Mouse (Mus musculus) stomach, postnatal 0 days (tissue): ENCODE measurements around the gene Cd300lb. TPM values are rescaled to one million over a fixed set of nuclear protein-coding genes. Genes with fewer than 3 reads are reported as not detected.
A peak's percentile ranks its signal among the peaks of the same experiment; 100 is the strongest.

Experiments
- ATAC-seq: fragments of 200-750 bp; cut with Nextera tagmentation; 2 replicates; pipeline ENCODE4 v1.8.0; 2017; ENCODE audit not compliant: low FRiP score, low TSS enrichment
- DNase-seq: peaks from one replicate; pipeline ENCODE4 v3.0.0-alpha.2; 2016; ENCODE audit warnings: low spot score
- H3K27ac ChIP-seq: fragments of 300-500 bp; sonication (generic); replicated peaks from 2 replicates; pipeline ENCODE4 v1.5.1; 2014; ENCODE audit warnings: mild to moderate bottlenecking, control low read depth
- H3K27me3 ChIP-seq: fragments of 300-500 bp; sonication (generic); 2 replicates; pipeline ENCODE4 v1.6.1; 2014; ENCODE audit warnings: low read length; ENCODE audit not compliant: control insufficient read depth, insufficient read depth
- H3K36me3 ChIP-seq: fragments of 300-500 bp; sonication (generic); 2 replicates; pipeline ENCODE4 v1.6.1; 2014; ENCODE audit warnings: low read length, mixed read lengths; ENCODE audit not compliant: control insufficient read depth, insufficient read depth
- H3K4me1 ChIP-seq: fragments of 300-500 bp; sonication (generic); replicated peaks from 2 replicates; pipeline ENCODE4 v1.6.1; 2014; ENCODE audit warnings: antibody characterized with exemption; ENCODE audit not compliant: control insufficient read depth, insufficient read depth
- H3K4me2 ChIP-seq: fragments of 300-500 bp; sonication (generic); replicated peaks from 2 replicates; pipeline ENCODE4 v1.6.1; 2014; ENCODE audit warnings: low read depth, mild to moderate bottlenecking, control low read depth, moderate library complexity
- H3K4me3 ChIP-seq: fragments of 300-500 bp; sonication (generic); 2 replicates; pipeline ENCODE4 v1.5.1; 2014; ENCODE audit warnings: low read depth, low read length, control low read depth
- H3K9ac ChIP-seq: fragments of 300-500 bp; sonication (generic); 2 replicates; pipeline ENCODE4 v1.6.1; 2014; ENCODE audit warnings: mild to moderate bottlenecking, low read length, control low read depth, mixed read lengths
- H3K9me3 ChIP-seq: fragments of 300-500 bp; sonication (generic); 2 replicates; pipeline ENCODE4 v1.6.1; 2016; ENCODE audit warnings: low read length; ENCODE audit not compliant: control insufficient read depth
- CTCF ChIP-seq: IDR thresholded peaks from 2 replicates; pipeline ENCODE4 v1.5.1; 2016; ENCODE audit warnings: antibody characterized with exemption, low read depth, mild to moderate bottlenecking, moderate library complexity
- EP300 ChIP-seq: optimal IDR thresholded peaks from 2 replicates; pipeline ENCODE3; 2016; ENCODE audit warnings: antibody characterized with exemption
- WGBS: fragments of 180-500 bp; shearing (Covaris S2); extraction: QIAGEN DNeasy Blood & Tissue Kit; methylation state at CpG from one replicate; pipeline ENCODE4 v1.1.7; 2014; 5-methylcytosine and 5-hydroxymethylcytosine counted together
- polyA plus RNA-seq: library from polyadenylated mRNA; unstranded; fragments of >200 nt; fragmentation: Nextera tagmentation; extraction: Ambion mirVana; gene quantifications from 2 replicates; pipeline ENCODE4 v1.2.1, GENCODE M21; 2015

The Cd300lb gene
- polyA plus RNA-seq, 1 experiment from 2014 or later: 0.12 TPM

DNA sequence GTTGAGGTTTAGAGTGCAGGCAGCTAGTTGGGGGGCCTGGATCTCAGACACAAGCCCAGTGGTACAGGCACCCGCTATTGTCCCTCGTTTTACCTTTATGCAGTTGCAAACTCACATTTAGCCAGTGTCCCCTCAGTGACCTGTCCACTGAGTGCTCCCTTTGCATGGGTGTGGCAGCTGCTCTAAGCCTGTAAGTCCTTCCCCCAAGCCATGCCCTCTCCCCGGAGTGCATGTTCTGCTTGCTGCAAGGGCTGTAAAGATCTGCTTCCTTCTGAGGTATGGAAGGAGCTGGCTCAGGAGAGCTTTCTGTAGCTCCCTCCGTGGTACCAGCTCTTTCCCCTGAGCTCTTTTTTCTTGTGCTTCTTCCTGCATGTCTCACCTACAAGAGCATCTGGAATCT lies 595 bp downstream of the Cd300lb start:
- no peak for DNase-seq
- Histone ChIP-seq H3K4me1 (no peaks in the 10 kb centered on the region), H3K27me3 (no peaks in the 10 kb centered on the region), H3K4me3 (no peak overlapping the region), H3K9ac (no peak overlapping the region), H3K9me3 (no peaks in the 10 kb centered on the region), H3K4me2 (no peak overlapping the region), H3K36me3 (no peaks in the 10 kb centered on the region), H3K27ac (no peak overlapping the region)
- no peak for TF ChIP-seq EP300
- no peak for TF ChIP-seq CTCF
- WGBS: 52% methylated on average over 4 of the region's 4 CpGs
- no peak for ATAC-seq

DNA sequence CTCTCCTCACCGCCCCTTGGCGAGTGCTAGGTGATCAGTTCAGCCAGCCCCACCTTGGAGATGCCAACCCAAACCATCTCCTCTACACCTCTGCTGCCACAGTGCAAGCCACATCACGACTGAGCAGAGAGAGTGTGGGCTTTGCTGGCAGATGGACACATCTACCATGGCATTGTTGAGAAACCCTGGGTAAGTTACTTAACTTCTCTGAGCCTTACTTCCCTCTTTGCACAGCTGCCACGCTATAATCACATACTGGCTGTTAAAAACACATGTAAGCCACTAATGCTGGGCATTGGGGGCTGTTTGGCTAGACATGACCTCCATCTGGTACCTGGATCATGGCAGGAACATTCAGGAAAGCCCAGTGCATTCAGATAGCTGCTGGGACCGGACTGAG lies 3.1 kb downstream of the Cd300lb start:
- Histone ChIP-seq H3K4me2 (no peak overlapping the region), H3K27me3 (no peaks in the 10 kb centered on the region), H3K9ac (no peak overlapping the region), H3K4me3 (no peak overlapping the region), H3K4me1 (no peaks in the 10 kb centered on the region), H3K9me3 (no peaks in the 10 kb centered on the region), H3K36me3 (no peaks in the 10 kb centered on the region), H3K27ac (no peak overlapping the region)
- no peak for DNase-seq
- TF ChIP-seq CTCF (no peak), EP300 (no peak)
- no peak for ATAC-seq
- WGBS: 78% methylated on average over 5 of the region's 5 CpGs

DNA sequence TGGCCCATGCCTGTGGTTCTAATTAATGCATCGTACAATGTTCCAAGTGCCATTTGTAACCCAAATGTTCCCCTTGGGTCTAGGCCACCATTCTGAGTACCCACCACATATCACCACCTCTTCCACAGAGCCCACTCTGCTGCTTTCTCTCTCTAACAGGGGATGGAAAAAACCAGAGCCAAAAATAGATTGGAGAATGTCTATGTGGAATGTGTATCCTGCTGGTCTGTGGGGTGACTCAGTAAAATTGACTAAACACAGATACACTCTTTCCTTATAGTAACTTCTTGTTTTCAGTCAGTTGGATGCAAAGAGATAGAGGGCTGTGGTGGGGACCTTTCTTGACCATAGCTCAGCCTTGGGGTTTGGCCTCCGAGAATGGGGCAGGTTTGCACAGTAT lies 4.6 kb downstream of the Cd300lb start:
- Histone ChIP-seq H3K27me3 (no peaks in the 10 kb centered on the region), H3K4me2 (no peak overlapping the region)
- peak; percentile 5 for DNase-seq

DNA sequence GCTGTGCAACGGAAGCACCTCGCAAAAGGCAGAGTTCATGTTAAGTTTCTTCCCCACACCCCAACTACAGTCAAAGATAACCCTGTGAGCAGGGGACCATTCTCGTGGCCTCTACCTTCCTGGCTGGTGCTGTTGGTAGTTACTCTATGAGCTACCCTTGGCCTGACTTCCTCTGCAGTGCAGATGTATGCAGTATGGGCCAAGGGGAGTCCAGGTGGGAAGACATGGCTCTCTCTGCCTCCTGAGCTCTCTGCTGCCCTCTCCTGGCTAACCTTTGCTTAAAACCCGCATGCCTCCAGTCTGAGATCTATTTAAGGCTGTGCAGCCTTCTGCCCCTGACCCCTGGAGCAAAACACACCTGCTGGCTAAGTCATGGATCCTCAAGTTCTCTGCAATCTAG lies 10.2 kb downstream of the Cd300lb start:
- no peaks in the 10 kb centered on the region for H3K27me3 ChIP-seq
- H3K36me3 ChIP-seq: no peaks in the 10 kb centered on the region
- H3K9ac ChIP-seq: no peak overlapping the region
- H3K27ac ChIP-seq: no peak overlapping the region
- peak; percentile 42 for DNase-seq
- TF ChIP-seq CTCF (peak; percentile 63), EP300 (no peak)
- ATAC-seq: no peak
- H3K4me1 ChIP-seq: no peaks in the 10 kb centered on the region
- WGBS: 76% methylated on average over 4 of the region's 4 CpGs
- no peak overlapping the region for H3K4me3 ChIP-seq
- no peak overlapping the region for H3K4me2 ChIP-seq
- H3K9me3 ChIP-seq: no peaks in the 10 kb centered on the region

More for the DNA sequence above, 4.6 kb downstream of the Cd300lb start:
- no peak for TF ChIP-seq CTCF
- TF ChIP-seq EP300: no peak
- Histone ChIP-seq H3K27ac (no peak overlapping the region), H3K9me3 (no peaks in the 10 kb centered on the region), H3K9ac (no peak overlapping the region), H3K4me1 (no peaks in the 10 kb centered on the region), H3K4me3 (no peak overlapping the region), H3K36me3 (no peaks in the 10 kb centered on the region)
- WGBS: 80% methylated on average over 2 of the region's 2 CpGs
- ATAC-seq: no peak

DNA sequence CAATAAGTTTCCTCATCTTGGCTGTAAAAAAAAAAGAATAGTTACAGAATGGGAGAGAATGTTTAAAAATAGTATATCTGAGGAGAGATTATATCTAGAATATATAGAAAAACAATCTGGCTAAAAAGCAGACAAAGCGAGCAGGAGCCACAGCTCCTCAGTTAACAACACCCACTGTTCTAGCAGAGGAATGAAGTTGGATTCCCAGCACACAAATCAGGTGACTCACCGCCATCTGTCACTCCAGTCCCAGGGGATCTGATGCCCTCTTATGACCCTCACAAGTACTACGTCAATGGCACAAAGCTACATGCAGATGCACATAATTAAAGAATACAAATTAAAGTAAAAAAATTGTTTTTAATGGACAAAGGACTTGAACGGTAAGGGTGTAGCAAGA lies 11.7 kb downstream of the Cd300lb start:
- TF ChIP-seq EP300 (no peak), CTCF (no peak)
- ATAC-seq (no peak), DNase-seq (no peak)
- 68% methylated on average over 4 of the region's 4 CpGs for WGBS
- no peaks in the 10 kb centered on the region for H3K27me3 ChIP-seq
- no peaks in the 10 kb centered on the region for H3K9me3 ChIP-seq
- H3K36me3 ChIP-seq: no peaks in the 10 kb centered on the region
- no peak overlapping the region for H3K9ac ChIP-seq
- H3K4me1 ChIP-seq: no peaks in the 10 kb centered on the region
- no peak overlapping the region for H3K4me3 ChIP-seq
- no peak overlapping the region for H3K4me2 ChIP-seq
- H3K27ac ChIP-seq: no peak overlapping the region

DNA sequence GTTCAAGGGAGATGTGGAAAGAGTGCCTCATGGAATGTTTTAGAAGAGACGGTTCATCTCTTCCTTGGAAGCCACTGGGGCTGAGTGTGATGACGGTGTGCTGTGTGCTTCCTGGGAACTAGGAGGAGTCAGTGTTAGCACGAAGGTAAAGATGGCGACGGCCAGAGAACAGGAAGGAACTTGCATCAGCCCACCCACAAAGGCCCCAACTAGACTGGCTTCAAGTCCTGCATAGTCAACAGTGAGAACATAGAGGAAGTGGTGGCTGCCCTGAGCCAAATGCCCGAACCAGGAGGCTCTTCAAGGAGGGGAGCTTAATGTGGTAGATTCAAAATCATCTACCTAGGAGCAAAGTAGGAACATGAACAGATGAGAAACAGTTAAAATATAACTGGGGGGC lies 17.1 kb downstream of the Cd300lb start:
- Histone ChIP-seq H3K9me3 (no peaks in the 10 kb centered on the region), H3K4me3 (no peak overlapping the region), H3K4me1 (no peaks in the 10 kb centered on the region), H3K36me3 (no peaks in the 10 kb centered on the region), H3K4me2 (no peak overlapping the region), H3K27me3 (no peaks in the 10 kb centered on the region), H3K27ac (no peak overlapping the region), H3K9ac (no peak overlapping the region)
- no peak for ATAC-seq
- TF ChIP-seq CTCF: no peak
- no peak for TF ChIP-seq EP300
- DNase-seq: no peak
- 67% methylated on average over 6 of the region's 6 CpGs for WGBS
